Mouse (Mus musculus) heart, embryonic 13.5 days (tissue): Measurements from ENCODE around the gene Msh4. TPM values are rescaled to one million over a fixed set of nuclear protein-coding genes. Genes with fewer than 3 reads are reported as not detected.
"Not testable (repeated sequence)": the region's sequence is repeated elsewhere in the genome, so short reads cannot be mapped to it uniquely, and the experiment has no call there.

Source experiments
- ATAC-seq: fragments of 200-750 bp; cut with Nextera tagmentation; 2 replicates; pipeline ENCODE4 v1.8.0; 2017; ENCODE audit warnings: moderate TSS enrichment; ENCODE audit not compliant: insufficient number of reproducible peaks, low FRiP score, low TSS enrichment; ENCODE audit errors: extremely low read depth
- H3K27ac ChIP-seq: fragments of 300-500 bp; sonication (generic); replicated peaks from 2 replicates; pipeline ENCODE4 v1.5.1; 2015; ENCODE audit warnings: moderate library complexity, mild to moderate bottlenecking, inconsistent platforms
- H3K27me3 ChIP-seq: fragments of 300-500 bp; sonication (generic); replicated peaks from 2 replicates; pipeline ENCODE4 v1.6.1; 2015; ENCODE audit warnings: mild to moderate bottlenecking, inconsistent platforms
- H3K36me3 ChIP-seq: fragments of 300-500 bp; sonication (generic); 2 replicates; pipeline ENCODE4 v1.6.1; 2015; ENCODE audit warnings: mild to moderate bottlenecking, inconsistent platforms
- H3K4me1 ChIP-seq: fragments of 300-500 bp; sonication (generic); 2 replicates; pipeline ENCODE4 v1.6.1; 2015; ENCODE audit warnings: inconsistent platforms
- H3K4me2 ChIP-seq: fragments of 300-500 bp; sonication (generic); 2 replicates; pipeline ENCODE4 v1.6.1; 2015; ENCODE audit warnings: inconsistent platforms, mild to moderate bottlenecking, moderate library complexity
- H3K4me3 ChIP-seq: fragments of 300-500 bp; sonication (generic); 2 replicates; pipeline ENCODE4 v1.5.1; 2015; ENCODE audit warnings: moderate library complexity, mild to moderate bottlenecking, inconsistent platforms
- H3K9ac ChIP-seq: fragments of 300-500 bp; sonication (generic); 2 replicates; pipeline ENCODE4 v1.6.1; 2015; ENCODE audit warnings: inconsistent platforms, mild to moderate bottlenecking, moderate library complexity
- H3K9me3 ChIP-seq: fragments of 300-500 bp; sonication (generic); 2 replicates; pipeline ENCODE4 v1.6.1; 2016; ENCODE audit warnings: inconsistent platforms
- WGBS: fragments of 180-500 bp; shearing (Covaris S2); methylation state at CpG from one replicate; pipeline ENCODE4 v1.1.7; 2015; ENCODE audit warnings: mixed read lengths; 5-methylcytosine and 5-hydroxymethylcytosine counted together
- polyA plus RNA-seq: library from polyadenylated mRNA; unstranded; fragments of >200 nt; fragmentation: Nextera tagmentation; extraction: Ambion mirVana; gene quantifications from 2 replicates; pipeline ENCODE4 v1.2.1, GENCODE M21; 2015

Msh4 gene
- polyA plus RNA-seq, 1 experiment from 2014 or later: 0.12 TPM

- H3K9me3 ChIP-seq, ATAC-seq, H3K4me2 ChIP-seq, H3K9ac ChIP-seq, H3K4me3 ChIP-seq, H3K27ac ChIP-seq, H3K36me3 ChIP-seq, H3K27me3 ChIP-seq: not testable (repeated sequence)
- H3K4me1 ChIP-seq: peaks cover 19% of the 10 kb centered on the region; the same call in 1 of the 2 replicates
- 78% methylated on average over 3 of the region's 3 CpGs for WGBS
Measured at GRCm38 (mm10) chr3:153829788-153830187, 76.2 kb downstream of the Msh4 start.

- no peak for ATAC-seq
- Histone ChIP-seq H3K36me3 (no peaks in the 10 kb centered on the region), H3K4me2 (no peak overlapping the region), H3K4me3 (no peak overlapping the region), H3K9ac (no peak overlapping the region), H3K27ac (no peak overlapping the region), H3K4me1 (peaks cover 18% of the 10 kb centered on the region), H3K27me3 (no peaks in the 10 kb centered on the region), H3K9me3 (no peaks in the 10 kb centered on the region)
- 53% methylated on average over 6 of the region's 6 CpGs for WGBS
Measured at GRCm38 (mm10) chr3:153826616-153827015, 79.3 kb downstream of the Msh4 start.

- H3K9me3 ChIP-seq: no peaks in the 10 kb centered on the region
- H3K4me3 ChIP-seq: no peak overlapping the region
- no peak overlapping the region for H3K27ac ChIP-seq
- peaks cover 11% of the 10 kb centered on the region for H3K4me1 ChIP-seq
- no peaks in the 10 kb centered on the region; the same call in 1 of the 2 replicates for H3K27me3 ChIP-seq
- no peak overlapping the region for H3K9ac ChIP-seq
- WGBS: 79% methylated on average over 10 of the region's 10 CpGs
- H3K36me3 ChIP-seq: no peaks in the 10 kb centered on the region
- ATAC-seq: no peak
- no peak overlapping the region for H3K4me2 ChIP-seq
Measured at GRCm38 (mm10) chr3:153825197-153825596, 80.7 kb downstream of the Msh4 start.

- Histone ChIP-seq H3K27me3 (no peaks in the 10 kb centered on the region; the same call in 1 of the 2 replicates), H3K9ac (no peak overlapping the region), H3K4me2 (no peak overlapping the region), H3K4me1 (peaks cover 11% of the 10 kb centered on the region), H3K4me3 (no peak overlapping the region), H3K9me3 (no peaks in the 10 kb centered on the region), H3K36me3 (no peaks in the 10 kb centered on the region), H3K27ac (no peak overlapping the region)
- ATAC-seq: no peak
- 74% methylated on average over 11 of the region's 11 CpGs for WGBS
Measured at GRCm38 (mm10) chr3:153823671-153824515, 82.0 kb downstream of the Msh4 start.

- Histone ChIP-seq H3K4me2 (no peak overlapping the region), H3K27ac (no peak overlapping the region), H3K4me3 (no peak overlapping the region), H3K9me3 (no peaks in the 10 kb centered on the region), H3K36me3 (no peaks in the 10 kb centered on the region), H3K9ac (no peak overlapping the region), H3K4me1 (peaks cover 10% of the 10 kb centered on the region), H3K27me3 (peaks cover 5% of the 10 kb centered on the region; the same call in 1 of the 2 replicates)
- ATAC-seq: no peak
- 87% methylated on average over 9 of the region's 9 CpGs for WGBS
Measured at GRCm38 (mm10) chr3:153819438-153819837, 86.5 kb downstream of the Msh4 start.

- no peaks in the 10 kb centered on the region for H3K9me3 ChIP-seq
- no peak overlapping the region for H3K4me3 ChIP-seq
- H3K36me3 ChIP-seq: no peaks in the 10 kb centered on the region
- 90% methylated on average over 3 of the region's 3 CpGs for WGBS
- no peak overlapping the region for H3K4me2 ChIP-seq
- no peak overlapping the region for H3K27ac ChIP-seq
- H3K27me3 ChIP-seq: peaks cover 5% of the 10 kb centered on the region; the same call in 1 of the 2 replicates
- no peak overlapping the region for H3K9ac ChIP-seq
- ATAC-seq: no peak
- peaks cover 3% of the 10 kb centered on the region for H3K4me1 ChIP-seq
Measured at GRCm38 (mm10) chr3:153818723-153819122, 87.2 kb downstream of the Msh4 start.

GRCm38 (mm10) chr3:153817376-153817890 is 88.5 kb downstream of the Msh4 start:
- peaks cover 8% of the 10 kb centered on the region; the same call in 1 of the 2 replicates for H3K27me3 ChIP-seq
- no peak overlapping the region for H3K4me3 ChIP-seq
- H3K4me1 ChIP-seq: no peaks in the 10 kb centered on the region
- no peak overlapping the region for H3K4me2 ChIP-seq
- H3K9me3 ChIP-seq: no peaks in the 10 kb centered on the region
- no peak overlapping the region for H3K9ac ChIP-seq
- ATAC-seq: no peak
- WGBS: 82% methylated on average over 9 of the region's 9 CpGs
- H3K36me3 ChIP-seq: no peaks in the 10 kb centered on the region
- H3K27ac ChIP-seq: no peak overlapping the region

- Histone ChIP-seq H3K4me2 (no peak overlapping the region), H3K4me3 (no peak overlapping the region), H3K27me3 (0 out of 2 replicates have a peak, but pooled peaks cover 8% of the 10 kb centered on the region), H3K36me3 (no peaks in the 10 kb centered on the region), H3K9me3 (no peaks in the 10 kb centered on the region), H3K27ac (no peak overlapping the region), H3K9ac (no peak overlapping the region), H3K4me1 (no peaks in the 10 kb centered on the region)
- WGBS: 81% methylated on average over 8 of the region's 8 CpGs
- ATAC-seq: no peak
Measured at GRCm38 (mm10) chr3:153814026-153814425, 91.9 kb downstream of the Msh4 start.

- H3K27ac ChIP-seq: no peak overlapping the region
- no peak for ATAC-seq
Measured at GRCm38 (mm10) chr3:153808406-153808805, 97.5 kb downstream of the Msh4 start.

GRCm38 (mm10) chr3:153807444-153808149 is 98.3 kb downstream of the Msh4 start:
- 0 out of 2 replicates have a peak overlapping the region, but pooled peaks have one; percentile 20 for H3K27ac ChIP-seq
- 75% methylated on average over 9 of the region's 9 CpGs for WGBS
- peaks cover 4% of the 10 kb centered on the region; the same call in 1 of the 2 replicates for H3K27me3 ChIP-seq
- H3K4me2 ChIP-seq: no peak overlapping the region
- H3K36me3 ChIP-seq: no peaks in the 10 kb centered on the region
- H3K9ac ChIP-seq: no peak overlapping the region
- H3K4me1 ChIP-seq: peaks cover 17% of the 10 kb centered on the region
- H3K4me3 ChIP-seq: no peak overlapping the region
- no peak; the same call in 1 of the 2 replicates for ATAC-seq
- H3K9me3 ChIP-seq: no peaks in the 10 kb centered on the region

More at GRCm38 (mm10) chr3:153808406-153808805, 97.5 kb downstream of the Msh4 start:
- WGBS: 74% methylated on average over 13 of the region's 13 CpGs
- Histone ChIP-seq H3K9ac (no peak overlapping the region), H3K4me2 (no peak overlapping the region), H3K4me3 (no peak overlapping the region), H3K36me3 (no peaks in the 10 kb centered on the region), H3K4me1 (peaks cover 17% of the 10 kb centered on the region), H3K27me3 (peaks cover 6% of the 10 kb centered on the region; the same call in 1 of the 2 replicates), H3K9me3 (no peaks in the 10 kb centered on the region)
